Mouse (Mus musculus) CD4-positive, CD25-positive, alpha-beta regulatory T cell, adult 2 months (primary cell): ENCODE data around the gene Apobec3.
A peak's percentile ranks its signal among the peaks of the same experiment; 100 is the strongest.
"Not testable (repeated sequence)": the region's sequence is repeated elsewhere in the genome, so short reads cannot be mapped to it uniquely, and the experiment has no call there.

Experiments
- DNase-seq: peaks from one replicate; pipeline ENCODE4 v3.0.0-alpha.2; 2012; ENCODE audit warnings: low read depth, low spot score

Apobec3 gene

GRCm38 (mm10) chr15:79895221-79896079, 4.0 kb downstream of the Apobec3 start:
- DNase-seq = peak; percentile 54

GRCm38 (mm10) chr15:79896080-79896725, 4.7 kb downstream of the Apobec3 start:
- peak; percentile 62 for DNase-seq

DNA sequence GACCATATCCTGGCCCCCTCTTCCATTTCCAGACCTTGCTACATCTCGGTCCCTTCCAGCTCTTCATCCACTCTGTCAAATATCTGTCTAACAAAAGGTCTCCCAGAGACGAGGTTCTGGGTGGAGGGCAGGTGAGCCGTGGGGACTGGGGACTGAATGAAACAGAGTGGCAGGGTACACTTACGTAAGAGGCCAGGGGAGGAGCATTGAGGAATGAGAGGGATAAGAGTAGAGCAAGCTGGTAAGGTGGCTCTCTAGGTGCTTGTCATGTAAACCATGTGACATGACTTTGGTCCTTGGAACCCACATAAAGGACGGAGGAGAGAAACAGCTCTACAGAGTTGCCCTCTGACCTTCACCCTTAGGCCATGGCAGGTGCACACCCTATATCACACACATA, 7.5 kb downstream of the Apobec3 start:
- no peak for DNase-seq

DNA sequence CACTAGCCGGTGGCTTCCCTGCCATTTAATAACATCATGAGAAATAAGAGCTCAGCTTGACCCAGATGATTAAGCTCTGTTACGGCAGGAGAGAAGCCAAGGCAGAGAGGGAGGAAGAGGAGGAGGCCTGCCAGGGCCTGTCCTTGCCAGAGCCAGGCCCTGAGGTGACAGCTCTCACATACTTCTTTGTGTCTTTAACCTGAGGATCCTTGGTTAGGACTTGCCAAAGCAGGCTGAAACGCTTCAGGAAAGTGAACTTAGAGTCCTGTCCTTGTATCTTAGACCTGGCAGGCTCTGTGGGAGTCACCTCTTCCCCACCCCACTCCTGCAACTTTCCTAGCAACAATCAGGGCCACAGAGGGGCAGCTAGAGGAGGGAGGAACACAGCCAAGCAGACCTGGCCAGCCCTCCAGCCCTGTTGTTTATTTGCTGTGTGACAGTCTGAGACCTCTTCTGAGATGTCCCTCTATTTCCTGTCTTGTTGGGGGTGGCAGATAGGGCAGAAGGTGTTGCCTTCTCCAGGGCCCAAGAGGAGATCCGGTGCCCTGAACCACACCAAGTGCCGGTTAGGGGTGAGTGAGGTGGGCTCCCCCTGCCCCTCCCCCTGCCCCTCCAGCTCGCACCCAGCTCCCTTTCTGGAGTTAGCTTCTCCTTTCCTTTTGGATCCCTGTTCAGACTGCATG, 8.5 kb downstream of the Apobec3 start:
- DNase-seq = peak; percentile 50

- peak; percentile 72 for DNase-seq
Measured at GRCm38 (mm10) chr15:79900751-79901150, 9.3 kb downstream of the Apobec3 start.

DNA sequence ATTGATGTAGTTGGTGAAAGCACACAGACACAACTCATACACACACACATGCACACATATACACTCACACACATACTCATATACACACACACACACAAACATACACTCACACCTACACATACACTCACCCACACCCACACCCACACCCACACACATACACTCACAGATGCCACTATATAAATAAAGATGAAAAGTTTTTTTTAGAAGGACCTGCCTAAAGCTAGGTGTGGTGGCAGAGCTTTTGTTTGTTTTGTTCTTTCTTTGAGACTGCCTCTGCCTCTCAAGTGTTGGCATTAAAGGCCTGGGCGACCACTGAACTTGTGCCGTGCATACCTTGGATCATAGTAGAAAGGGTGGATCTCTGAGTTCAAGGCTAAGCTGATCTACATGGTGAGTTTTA, 9.9 kb downstream of the Apobec3 start:
- no peak for DNase-seq

GRCm38 (mm10) chr15:79903081-79903480, 11.6 kb downstream of the Apobec3 start:
- not testable (repeated sequence) for DNase-seq

GRCm38 (mm10) chr15:79903963-79904362, 12.5 kb downstream of the Apobec3 start:
- no peak for DNase-seq

GRCm38 (mm10) chr15:79904678-79905077, 13.2 kb downstream of the Apobec3 start:
- DNase-seq = not testable (repeated sequence)

DNA sequence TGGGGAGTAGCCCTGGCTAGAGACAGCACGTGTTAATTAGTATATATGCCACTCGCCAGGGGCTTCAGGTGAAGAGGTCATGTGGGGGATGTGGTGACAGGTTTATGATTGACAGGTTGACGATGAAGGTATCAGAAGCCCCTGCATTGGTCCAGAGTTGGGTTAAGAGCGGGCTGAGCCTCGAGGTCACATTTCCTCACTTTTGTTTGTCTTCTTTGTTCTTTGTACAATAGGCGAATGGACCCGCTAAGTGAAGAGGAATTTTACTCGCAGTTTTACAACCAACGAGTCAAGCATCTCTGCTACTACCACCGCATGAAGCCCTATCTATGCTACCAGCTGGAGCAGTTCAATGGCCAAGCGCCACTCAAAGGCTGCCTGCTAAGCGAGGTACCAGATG, 13.8 kb downstream of the Apobec3 start:
- DNase-seq = no peak

GRCm38 (mm10) chr15:79906855-79907254, 15.4 kb downstream of the Apobec3 start:
- DNase-seq = no peak

DNA sequence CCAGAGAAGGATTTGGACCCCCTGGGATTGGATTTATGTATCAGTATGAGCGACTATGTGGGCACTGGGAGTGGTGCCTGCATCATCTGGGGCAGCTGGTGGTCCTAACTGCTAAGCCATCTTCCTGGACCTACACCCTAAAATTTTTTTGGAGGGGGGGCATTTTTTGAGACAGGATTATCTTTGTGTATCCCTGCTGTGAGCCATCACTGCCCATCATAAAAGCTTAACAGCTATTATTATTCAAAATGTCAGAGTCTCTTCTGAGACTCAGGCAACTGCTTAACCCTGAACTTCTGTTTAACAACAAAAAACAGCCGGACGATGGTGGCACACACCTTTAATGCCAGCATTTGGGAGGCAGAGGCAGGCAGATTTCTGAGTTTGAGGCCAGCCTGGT, 17.5 kb downstream of the Apobec3 start:
- not testable (repeated sequence) for DNase-seq

DNA sequence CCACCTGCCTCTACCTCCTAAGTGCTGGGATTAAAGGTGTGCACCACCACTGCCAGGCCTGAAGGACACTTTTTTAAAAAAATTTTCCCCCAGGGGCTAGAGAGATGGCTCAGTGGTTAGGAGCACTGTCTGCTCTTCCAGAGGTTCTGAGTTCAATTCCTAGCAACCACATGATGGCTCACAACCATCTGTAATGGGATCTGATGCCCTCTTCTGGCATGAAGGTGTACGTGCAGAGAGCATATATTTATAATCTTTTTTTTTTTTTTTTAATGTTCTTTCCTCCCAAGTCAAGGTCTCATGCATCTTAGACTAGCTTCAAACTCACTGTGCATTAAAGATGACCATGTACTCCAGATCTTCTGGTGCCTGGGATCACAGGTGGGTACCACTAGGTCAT, 19.4 kb downstream of the Apobec3 start:
- DNase-seq = not testable (repeated sequence)

DNA sequence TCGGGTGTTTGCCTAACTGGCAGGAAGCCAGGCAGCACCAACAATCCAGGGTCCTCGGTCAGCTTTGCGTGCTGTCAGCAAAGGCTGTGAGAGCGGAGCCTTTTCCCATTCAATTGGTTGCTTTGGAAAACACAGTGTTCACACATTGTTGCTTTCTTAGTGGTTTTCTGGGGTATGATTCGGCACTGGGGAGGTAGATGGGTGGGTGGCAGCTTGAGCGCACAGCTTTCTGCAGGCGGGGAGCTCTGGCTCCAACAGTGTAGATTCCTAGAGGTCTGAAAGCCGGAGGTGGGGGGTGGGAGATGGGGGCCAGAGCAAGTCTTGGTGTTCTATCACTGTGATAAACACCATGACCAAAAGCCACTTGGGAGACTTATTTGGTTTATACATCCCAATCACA, 19.9 kb downstream of the Apobec3 start:
- DNase-seq = no peak

DNA sequence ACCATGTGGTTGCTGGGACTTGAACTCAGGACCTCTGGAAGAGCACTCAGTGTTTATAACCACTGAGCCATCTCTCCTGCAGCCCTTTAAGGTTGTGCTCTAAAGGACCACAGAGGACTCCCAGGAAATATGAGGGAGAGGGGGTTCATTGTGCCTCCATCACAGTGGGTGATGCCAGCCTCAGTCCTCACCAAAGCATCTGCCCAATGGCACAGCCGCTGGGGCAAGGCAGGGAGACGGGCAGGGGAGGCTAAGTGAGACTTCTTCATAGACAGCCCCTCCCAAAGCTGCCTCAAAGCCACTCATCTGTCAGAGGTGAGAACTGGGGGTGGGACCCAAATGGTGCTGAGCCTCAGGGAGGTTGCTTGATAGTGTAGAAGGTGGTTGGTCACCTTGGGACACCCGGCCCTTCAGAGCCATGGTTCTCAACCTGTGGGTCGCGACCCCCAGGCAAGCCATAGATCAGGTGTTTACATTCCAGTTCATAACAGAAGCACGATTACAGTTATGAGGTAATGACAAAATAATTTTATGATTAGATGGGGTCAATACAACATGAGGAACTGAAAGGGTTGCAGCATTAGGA, 22.4 kb downstream of the Apobec3 start:
- no peak for DNase-seq

GRCm38 (mm10) chr15:79914357-79914756, 22.9 kb downstream of the Apobec3 start:
- peak; percentile 81 for DNase-seq

GRCm38 (mm10) chr15:79916150-79916549, 24.7 kb downstream of the Apobec3 start:
- DNase-seq = no peak

DNA sequence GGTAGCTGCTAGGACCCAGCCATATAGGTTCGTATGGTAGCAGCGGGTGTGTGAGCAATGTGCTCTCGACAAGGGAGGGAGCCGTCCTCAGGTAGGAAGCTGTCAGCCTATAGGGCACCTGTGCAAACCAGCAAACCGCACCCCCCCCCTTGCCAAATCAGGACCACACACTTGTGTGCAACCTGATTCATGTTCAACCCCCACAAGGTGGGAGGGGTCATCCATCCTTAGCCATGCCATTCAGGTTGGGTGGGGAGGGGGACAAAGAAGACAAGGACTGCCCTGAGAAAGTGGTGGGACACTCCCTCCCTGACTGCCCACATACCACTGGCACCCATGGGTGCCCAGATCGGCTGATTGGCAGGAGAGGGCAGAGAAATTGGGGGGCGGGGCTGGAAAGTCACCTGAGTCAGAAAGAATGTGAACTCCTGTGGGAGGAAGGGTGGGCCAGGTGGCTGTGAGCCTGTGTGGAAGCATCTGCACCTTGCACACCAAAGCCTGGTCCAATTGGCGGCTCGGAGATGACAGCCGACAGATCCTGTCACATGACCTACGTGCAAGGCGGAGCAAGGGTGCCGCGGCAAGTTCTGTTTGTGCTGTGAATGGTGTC, 25.8 kb downstream of the Apobec3 start:
- DNase-seq = no peak

GRCm38 (mm10) chr15:79918485-79918884, 27.0 kb downstream of the Apobec3 start:
- no peak for DNase-seq

GRCm38 (mm10) chr15:79919787-79920186, 28.3 kb downstream of the Apobec3 start:
- no peak for DNase-seq

GRCm38 (mm10) chr15:79926856-79927416, 35.5 kb downstream of the Apobec3 start:
- peak; percentile 55 for DNase-seq
